Mouse (Mus musculus) right cerebral cortex, postnatal 36 days (tissue): ENCODE results near the gene Fam166b.

Experiments
- DNase-seq, 2 experiments: peaks; one replicate each; pipeline ENCODE4 v3.0.0; 2022; ENCODE audit warnings: low spot score in 2 of 2, mixed read lengths in 1 of 2

Fam166b gene

DNA sequence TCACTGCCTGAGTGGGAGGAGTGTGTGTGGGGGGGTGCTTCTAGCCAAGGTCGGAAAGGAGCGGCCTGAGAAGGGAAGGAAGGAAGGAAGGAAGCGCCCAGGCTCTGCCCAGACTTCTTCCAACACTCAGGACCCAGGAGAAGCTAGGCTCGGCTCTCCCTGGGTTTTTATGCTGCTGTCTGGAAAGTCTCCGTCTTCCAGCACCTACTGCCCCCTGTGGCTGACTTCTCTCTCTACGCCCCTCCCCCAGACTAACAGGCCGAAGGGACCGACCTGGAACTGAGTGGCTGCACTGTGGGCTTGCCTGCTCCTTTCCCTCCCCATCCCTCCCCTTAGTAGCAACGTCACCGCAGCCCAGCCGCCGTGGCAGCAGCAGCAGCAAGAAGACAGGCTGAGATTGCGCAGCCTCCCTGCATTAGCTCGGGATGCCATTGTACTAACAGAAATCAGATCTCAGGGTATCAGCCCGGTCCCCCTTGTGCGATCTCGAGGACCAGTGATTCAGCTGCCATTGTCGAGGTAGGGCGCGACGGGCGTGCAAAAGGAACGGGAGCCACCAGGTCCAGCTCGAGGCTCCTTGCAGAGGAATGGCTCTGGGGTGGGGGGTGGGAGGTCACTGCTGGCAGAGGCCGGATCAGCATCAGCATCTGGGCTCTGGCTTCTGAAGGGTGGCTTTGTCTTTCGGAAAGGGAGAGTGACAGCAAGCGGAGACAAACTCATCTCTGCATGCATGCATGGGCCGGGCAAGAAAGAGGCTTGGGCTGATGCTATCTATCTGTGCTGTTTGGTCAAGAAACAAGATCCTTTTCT is 22.6 kb downstream of the Fam166b start:
- DNase-seq, result peak; percentile 67 to 71

- DNase-seq, result no peak
Observed at GRCm38 (mm10) chr4:43404697-43405096, 24.2 kb downstream of the Fam166b start.

DNA sequence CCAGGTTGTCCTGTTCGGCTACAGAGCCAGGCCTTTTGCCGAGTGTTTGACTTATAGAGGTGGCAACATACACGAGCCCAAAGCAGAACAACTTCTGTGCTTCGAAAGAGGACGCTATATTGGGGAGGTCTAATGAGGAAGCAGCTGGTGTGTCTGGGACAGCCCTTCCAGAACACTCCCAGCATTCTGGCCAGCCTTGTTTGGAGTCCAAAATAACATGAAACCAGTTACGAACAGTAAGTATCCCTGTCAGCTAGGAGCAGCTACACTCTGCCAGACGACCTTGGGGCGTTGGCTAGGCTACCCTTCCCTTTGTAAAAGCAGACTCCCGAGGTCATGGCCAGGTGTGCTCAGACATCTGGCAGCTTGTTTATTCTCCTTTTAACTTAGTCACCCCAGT is 26.7 kb downstream of the Fam166b start:
- DNase-seq, result no peak

GRCm38 (mm10) chr4:43401486-43401885 is 27.4 kb downstream of the Fam166b start:
- DNase-seq, result no peak

GRCm38 (mm10) chr4:43400976-43401375 is 28.0 kb downstream of the Fam166b start:
- DNase-seq, result no peak

DNA sequence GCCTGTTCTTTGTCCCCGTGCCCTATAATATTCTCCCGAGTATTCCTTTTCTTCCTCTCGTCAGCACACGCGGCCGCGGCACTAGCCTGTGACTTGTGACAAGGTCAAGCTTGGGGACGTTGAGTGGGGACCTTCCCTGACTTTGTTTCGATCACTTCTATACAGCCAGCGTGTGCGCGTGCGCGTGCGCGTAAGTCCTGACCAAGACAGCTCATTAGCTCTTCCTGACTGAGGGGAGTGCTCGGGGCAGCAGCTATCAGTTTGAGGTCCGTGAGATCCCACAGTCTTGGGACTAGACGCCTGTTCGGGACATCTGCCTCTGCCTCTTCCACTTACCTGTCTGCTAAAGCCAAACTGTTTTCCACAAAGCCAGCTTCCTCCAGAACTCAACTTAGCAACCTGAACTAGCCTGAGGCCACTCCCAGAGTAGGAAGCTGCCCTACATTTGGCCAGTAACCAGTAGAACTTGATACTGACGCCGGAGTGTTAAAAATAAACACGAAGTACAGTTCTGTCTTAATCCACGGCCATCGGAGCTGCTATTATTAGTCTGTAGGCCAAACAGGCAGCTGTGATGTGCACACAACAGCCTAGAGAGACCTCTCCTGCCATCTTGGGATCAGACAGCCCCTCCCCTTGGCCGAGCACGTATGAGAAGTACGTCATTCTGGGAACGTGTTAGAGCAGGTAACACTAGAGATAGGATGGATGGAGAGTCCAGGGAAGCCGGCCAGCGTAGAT is 29.4 kb downstream of the Fam166b start:
- no peak for DNase-seq

DNA sequence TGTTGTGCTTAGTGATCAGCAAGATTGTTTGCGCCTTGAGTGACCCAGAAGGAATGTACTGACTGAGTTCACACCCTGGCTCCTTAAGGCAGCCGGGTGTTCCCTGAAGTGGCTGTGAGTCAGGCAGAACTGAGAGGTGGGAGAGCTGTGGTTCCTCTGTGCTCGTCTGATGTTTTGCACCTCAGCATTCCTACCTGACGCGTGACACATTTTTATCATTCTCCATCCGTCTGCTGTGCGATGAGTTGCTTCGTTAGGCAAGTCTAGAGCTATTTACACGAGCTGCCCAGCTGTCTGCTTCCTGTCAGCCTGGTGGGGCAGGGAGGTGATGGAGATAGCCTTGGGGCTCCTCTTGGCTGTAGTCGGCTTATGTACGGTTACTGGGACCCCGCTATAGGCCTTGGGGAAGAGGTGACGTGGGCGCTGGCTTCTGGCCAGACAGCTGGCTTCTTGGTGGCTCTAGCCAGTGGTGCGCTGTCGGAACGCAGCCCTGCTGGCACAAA is 30.1 kb downstream of the Fam166b start:
- no peak for DNase-seq

DNA sequence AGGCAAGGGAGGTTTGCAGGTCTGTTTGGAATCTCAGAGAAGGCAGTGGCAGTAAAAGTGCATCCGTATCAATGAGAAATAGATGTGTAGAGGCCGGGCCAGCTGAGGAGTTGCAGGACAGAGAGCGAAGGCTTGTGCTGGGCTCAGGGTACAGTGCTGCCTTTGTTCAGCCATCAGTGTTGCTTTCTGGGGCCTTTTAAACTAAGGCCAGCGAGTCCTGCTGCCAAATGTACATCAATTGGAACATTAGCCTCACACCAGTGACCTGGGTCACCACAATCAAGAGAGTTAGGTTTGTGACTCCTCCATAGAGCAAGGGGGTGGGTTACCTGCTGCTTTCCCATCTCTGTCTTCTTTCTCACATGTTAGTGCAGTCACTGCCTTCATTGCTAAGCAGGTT is 30.9 kb downstream of the Fam166b start:
- DNase-seq, result no peak

GRCm38 (mm10) chr4:43396381-43396780 is 32.6 kb downstream of the Fam166b start:
- no peak for DNase-seq

DNA sequence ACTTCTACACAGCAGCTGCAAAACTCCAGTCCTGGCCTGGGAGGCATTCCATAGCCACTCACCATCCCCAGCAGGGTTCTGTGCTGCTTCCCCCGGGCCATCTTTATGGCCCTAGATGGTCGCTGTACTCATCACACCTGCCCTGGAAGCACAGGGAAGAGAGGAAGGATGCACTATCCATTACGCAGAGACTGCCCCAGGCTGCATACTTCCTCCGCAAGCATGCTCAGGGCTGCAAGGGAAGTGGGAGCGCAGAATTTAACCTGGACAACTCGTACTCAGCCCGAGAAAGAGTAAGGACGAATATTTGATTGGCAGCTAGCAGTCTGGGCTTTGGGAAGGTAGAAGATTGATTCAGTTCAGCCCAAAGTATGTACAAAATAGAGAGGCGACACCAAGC is 33.1 kb downstream of the Fam166b start:
- no peak for DNase-seq

DNA sequence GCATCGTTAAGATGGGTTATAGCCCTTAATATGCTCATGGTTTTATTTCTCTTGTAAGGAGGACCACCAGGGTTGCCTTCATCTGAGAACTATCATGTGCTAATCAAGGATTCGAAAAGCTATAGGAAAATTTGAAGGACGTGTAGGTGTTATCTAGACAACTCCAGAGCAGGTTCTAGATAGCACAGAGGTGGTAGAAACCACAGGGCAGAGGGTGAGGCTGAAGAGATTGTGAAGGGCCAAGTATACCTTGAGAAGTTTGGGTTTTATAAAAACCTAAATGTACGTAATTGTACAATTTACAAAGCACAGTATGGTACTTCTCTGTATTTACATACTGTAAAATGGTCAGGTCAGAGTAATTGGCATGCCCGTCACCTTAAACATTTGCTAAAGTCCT is 33.8 kb downstream of the Fam166b start:
- DNase-seq, result no peak

DNA sequence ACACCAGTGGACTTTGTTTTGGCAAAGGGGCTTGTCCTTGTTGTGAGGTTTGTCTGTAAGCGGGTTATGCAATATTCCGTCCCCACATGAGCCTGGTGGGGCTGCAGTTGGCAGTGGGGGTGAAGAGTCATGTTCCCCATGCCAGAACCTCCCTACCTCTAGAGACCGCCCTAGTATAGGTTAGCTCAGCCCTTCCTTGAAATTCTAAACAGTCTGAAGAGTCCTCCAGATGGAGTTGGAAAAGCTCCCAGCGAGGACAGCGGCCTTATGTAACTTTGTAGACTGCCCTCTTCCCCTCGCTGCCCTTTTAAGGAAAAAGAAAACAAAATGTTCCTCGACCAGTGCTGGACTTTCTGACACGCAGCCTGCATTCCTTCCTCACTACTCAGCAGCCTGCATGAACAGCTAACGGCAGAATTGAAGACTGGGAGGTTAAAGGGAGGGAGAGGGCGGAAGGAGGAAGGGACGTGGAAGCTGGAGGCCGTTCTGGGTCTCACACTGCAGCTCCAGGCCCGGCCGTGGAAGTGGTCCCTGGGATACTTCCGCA is 34.5 kb downstream of the Fam166b start:
- no peak for DNase-seq

GRCm38 (mm10) chr4:43391521-43392050 is 37.3 kb downstream of the Fam166b start:
- no peak for DNase-seq

GRCm38 (mm10) chr4:43389845-43390440 is 39.0 kb downstream of the Fam166b start:
- DNase-seq, result no peak

DNA sequence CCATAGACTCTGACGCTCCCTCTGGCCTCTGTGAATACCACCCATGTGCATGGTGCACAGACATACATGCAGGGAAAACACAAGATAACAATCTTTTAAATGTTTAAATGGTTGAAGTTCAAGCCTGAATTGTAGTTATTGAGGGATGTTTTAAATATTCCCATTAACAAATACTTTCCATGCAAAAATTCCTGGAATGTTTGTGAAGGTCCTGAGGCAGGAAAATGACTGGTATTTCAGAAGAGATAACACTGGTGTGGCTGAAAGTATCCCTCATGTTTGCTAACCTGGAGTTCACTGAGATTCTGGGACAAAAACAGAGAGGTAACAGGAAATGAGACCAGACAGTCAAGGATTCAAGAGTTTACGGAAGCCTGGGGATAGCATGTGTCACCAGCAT is 39.5 kb downstream of the Fam166b start:
- no peak for DNase-seq

- no peak for DNase-seq
Observed at GRCm38 (mm10) chr4:43386932-43387331, 42.0 kb downstream of the Fam166b start.

DNA sequence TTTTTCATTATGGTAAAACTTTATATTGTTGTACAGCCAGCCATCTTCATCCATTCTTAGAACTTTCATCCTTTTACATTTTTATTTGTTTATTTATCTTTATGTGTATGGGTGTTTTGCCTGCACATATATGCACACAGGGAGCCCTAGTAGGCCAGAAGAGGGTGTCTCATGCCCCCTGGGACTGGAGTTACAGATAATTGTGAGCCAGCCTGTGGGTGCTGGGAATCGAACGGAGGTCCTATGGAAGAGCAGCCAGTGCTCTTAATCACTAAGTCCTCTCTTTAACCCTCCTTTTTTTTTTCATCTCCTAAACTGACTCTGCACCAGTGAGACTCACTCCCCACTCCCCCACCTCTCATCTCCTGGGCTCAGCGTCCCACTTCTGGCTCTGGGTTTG is 44.4 kb downstream of the Fam166b start:
- DNase-seq, result no peak

GRCm38 (mm10) chr4:43384083-43384460 is 44.9 kb downstream of the Fam166b start:
- DNase-seq, result no peak

DNA sequence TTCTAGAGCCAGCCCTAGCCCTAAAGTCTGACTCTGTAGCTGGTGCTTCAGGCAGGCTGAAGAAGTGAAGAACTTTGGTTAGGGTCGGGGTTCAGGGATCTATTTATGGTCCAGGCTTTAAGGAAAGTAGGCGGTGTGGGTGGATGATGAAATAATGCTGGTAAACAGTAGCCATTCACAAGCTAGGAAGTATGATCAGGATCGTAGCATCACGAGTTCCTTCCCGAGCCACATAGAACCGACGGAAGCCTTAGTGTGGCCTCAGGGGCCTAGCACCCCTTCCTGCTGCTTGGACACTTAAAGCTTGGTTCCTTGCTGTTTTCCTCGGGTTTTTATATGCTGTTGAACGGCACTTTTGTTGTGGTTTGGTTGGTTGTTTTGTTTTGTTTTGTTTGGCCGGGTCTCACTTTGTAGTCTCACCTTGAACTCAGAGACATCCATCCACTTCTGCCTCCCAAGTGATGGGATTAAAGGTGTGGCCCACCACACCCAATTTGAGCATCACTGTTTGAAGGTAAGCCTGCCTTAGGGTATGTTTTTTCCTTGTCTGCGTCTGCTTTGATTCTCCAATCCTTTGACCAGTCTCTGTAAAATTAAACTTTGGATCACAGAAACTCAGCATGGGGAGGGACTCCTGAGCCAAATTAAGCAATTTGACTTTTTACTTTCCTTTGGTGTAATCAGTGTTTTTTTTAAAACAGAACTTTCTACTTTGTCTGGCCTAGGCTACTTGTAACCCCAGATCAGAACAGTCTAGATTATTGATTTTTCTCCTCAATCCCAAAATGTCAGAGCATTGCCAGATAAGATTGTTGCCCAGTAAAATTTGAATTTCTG is 45.5 kb downstream of the Fam166b start:
- DNase-seq, result no peak

DNA sequence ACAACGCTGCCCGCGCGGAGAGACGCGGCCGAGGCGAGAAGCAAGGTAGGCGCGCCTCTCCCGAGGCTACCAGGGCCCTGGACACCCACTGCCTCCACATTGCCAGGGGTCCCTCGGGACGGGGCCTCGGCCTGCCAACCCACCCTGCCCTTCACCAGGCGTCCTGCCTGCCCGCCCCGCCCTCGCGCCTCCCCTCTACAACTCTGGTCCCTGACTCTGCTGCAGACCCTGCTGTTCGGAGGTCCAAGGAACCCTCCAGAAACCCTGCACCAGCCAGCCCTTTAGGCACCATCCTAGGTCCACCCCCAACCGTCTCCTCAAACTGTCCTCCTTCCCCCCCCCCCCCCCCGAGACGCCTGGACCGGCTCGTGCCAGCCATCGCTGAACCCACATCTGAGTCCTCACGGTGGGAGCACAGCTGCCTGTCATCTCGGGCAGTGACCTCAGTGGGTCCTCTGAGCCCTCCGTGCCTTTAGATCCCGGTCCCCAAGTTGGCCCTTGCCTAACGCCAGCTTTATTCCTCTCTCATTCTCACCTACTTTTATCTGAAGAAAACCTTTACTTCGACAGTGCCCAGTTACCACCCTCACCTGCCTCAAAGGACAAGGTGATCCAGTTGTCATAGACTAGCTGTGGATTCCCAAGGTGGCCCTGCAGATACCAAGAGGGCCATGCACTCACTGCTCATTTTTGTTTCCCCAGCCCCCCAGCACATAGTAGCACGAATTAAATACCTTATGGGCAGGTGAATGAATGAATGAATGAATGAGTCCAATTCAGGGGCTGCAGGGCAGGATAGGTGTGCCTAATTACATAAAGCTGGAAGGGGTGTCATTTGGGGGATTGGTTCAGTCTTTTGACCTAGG is 46.5 kb downstream of the Fam166b start:
- no peak for DNase-seq
